Mouse (Mus musculus): ENCODE measurements at regions not wholly inside any gene's neighbourhood (a gene's known extent, or its start where the extent isn't known, plus 50 kb on each side); places are given as distances from the start of the nearest gene placed in this dataset.

GRCm38 (mm10) chr5:133940030-133940429, 159.5 kb upstream of the Castor2 start:
- no peaks in the 10 kb centered on the region for H3K36me3 ChIP-seq (ENCODE audit: insufficient read depth, low read length)
- DNase-seq (ENCODE audit: low spot score) (no peak), ATAC-seq (replicated peaks; ENCODE audit: low FRiP score, low read depth) (no peak)
- no peak overlapping the region for H3K9ac ChIP-seq (ENCODE audit: low read depth, low read length)
- H3K4me3 ChIP-seq (replicated peaks; ENCODE audit: low read depth, low read length), result no peak overlapping the region
- H3K4me1 ChIP-seq (replicated peaks; ENCODE audit: insufficient read depth, low read length), result no peaks in the 10 kb centered on the region
- TF ChIP-seq CTCF (IDR thresholded peaks at IDR 0.05; ENCODE audit: low read depth), result no peak
- 55% methylated on average over 2 of the region's 2 CpGs for WGBS
- no peak overlapping the region for H3K4me2 ChIP-seq (ENCODE audit: low read length)
- no peak overlapping the region for H3K27ac ChIP-seq
- H3K9me3 ChIP-seq (replicated peaks; ENCODE audit: low read length), result no peaks in the 10 kb centered on the region
- no peaks in the 10 kb centered on the region for H3K27me3 ChIP-seq (ENCODE audit: insufficient read depth, low read length)

DNA sequence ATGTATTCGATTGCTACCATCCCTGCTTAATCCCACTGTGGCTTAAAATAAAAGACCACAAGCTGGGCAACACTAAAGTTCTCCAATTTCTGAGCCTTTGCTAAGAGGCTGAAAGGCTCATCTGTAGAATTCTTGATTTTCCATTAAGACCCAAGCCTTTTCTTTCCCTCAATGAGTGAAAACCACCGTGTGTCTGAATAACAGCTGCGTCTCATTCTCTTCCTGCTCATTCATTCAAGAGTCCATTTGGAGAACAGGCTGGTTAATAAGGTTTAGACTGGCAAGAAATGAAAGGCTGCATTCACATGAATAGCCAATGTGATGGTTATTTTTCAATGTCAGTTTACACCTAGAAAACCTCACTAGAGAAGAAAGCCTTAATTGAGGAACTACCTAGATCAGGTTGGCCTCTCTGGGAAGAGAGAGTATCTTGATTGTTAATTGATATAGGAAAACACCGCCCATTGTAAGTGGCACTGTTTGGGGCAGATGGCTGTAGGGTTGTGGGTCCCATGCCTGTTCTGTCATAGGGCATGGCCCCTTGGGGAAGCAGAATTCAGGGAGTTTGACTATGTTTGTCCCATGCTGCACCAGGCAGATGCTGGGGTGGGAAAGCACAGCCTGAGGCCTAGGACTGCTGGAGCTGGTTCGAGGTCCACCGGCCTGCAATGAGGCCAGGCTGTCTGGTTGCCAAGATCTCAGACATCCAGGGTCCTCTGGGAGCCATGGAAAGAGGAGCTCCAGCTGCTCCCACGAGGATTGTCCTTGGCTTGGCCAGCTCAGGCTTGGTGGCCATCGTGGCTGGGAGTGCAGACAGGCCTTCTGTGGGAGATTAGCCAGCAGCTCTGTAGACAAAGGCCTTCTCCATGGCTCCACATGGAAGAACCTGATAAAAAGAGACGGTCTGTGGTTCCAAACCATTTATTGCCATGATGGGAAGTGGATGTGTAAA, 161.3 kb upstream of the Castor2 start:
- DNase-seq (ENCODE audit: low spot score), result no peak

GRCm38 (mm10) chr5:133935451-133935850, 164.1 kb upstream of the Castor2 start:
- Histone ChIP-seq H3K9ac (ENCODE audit: low read depth, low read length) (no peak overlapping the region), H3K27me3 (ENCODE audit: insufficient read depth, low read length) (no peaks in the 10 kb centered on the region), H3K27ac (no peak overlapping the region), H3K4me1 (replicated peaks; ENCODE audit: insufficient read depth, low read length) (no peaks in the 10 kb centered on the region), H3K36me3 (ENCODE audit: insufficient read depth, low read length) (no peaks in the 10 kb centered on the region), H3K9me3 (replicated peaks; ENCODE audit: low read length) (no peaks in the 10 kb centered on the region), H3K4me2 (ENCODE audit: low read length) (no peak overlapping the region), H3K4me3 (replicated peaks; ENCODE audit: low read depth, low read length) (no peak overlapping the region)
- DNase-seq (ENCODE audit: low spot score) (no peak), ATAC-seq (replicated peaks; ENCODE audit: low FRiP score, low read depth) (no peak)
- no peak for TF ChIP-seq CTCF (IDR thresholded peaks at IDR 0.05; ENCODE audit: low read depth)
- 90% methylated on average over 6 of the region's 6 CpGs for WGBS

More for the DNA sequence above, 161.3 kb upstream of the Castor2 start:
- no peak for TF ChIP-seq CTCF (IDR thresholded peaks at IDR 0.05; ENCODE audit: low read depth)
- no peaks in the 10 kb centered on the region for H3K9me3 ChIP-seq (replicated peaks; ENCODE audit: low read length)
- H3K4me3 ChIP-seq (replicated peaks; ENCODE audit: low read depth, low read length), result no peak overlapping the region
- no peak for ATAC-seq (replicated peaks; ENCODE audit: low FRiP score, low read depth)
- no peaks in the 10 kb centered on the region for H3K27me3 ChIP-seq (ENCODE audit: insufficient read depth, low read length)
- H3K9ac ChIP-seq (ENCODE audit: low read depth, low read length), result no peak overlapping the region
- H3K4me2 ChIP-seq (ENCODE audit: low read length), result no peak overlapping the region
- H3K27ac ChIP-seq, result no peak overlapping the region
- no peaks in the 10 kb centered on the region for H3K36me3 ChIP-seq (ENCODE audit: insufficient read depth, low read length)
- WGBS, result 77% methylated on average over 9 of the region's 9 CpGs
- no peaks in the 10 kb centered on the region for H3K4me1 ChIP-seq (replicated peaks; ENCODE audit: insufficient read depth, low read length)

DNA sequence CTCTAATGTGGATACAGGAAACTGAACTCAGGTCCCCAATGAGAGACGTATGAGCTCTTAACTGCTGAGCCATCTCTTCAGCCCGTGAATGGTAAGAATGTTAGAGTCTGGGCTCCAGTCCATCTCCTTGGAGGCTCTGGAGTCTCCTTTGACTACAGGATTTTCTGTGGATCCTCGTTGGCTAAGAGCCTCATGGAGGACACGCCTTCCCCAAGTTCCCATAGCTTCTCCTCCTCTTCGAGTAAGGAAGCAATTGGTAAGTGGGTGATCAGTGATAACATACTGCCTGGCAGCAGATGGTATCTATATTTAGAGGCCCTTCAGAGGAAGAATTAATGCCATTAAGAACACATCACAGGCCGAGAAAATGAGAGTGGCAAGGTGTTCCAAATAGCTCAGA, 164.5 kb upstream of the Castor2 start:
- no peak overlapping the region for H3K4me3 ChIP-seq (replicated peaks; ENCODE audit: low read depth, low read length)
- TF ChIP-seq CTCF (IDR thresholded peaks at IDR 0.05; ENCODE audit: low read depth), result no peak
- no peaks in the 10 kb centered on the region for H3K4me1 ChIP-seq (replicated peaks; ENCODE audit: insufficient read depth, low read length)
- no peaks in the 10 kb centered on the region for H3K27me3 ChIP-seq (ENCODE audit: insufficient read depth, low read length)
- H3K9me3 ChIP-seq (replicated peaks; ENCODE audit: low read length), result no peaks in the 10 kb centered on the region
- H3K9ac ChIP-seq (ENCODE audit: low read depth, low read length), result no peak overlapping the region
- H3K27ac ChIP-seq, result no peak overlapping the region
- 72% methylated on average over 6 of the region's 6 CpGs for WGBS
- H3K4me2 ChIP-seq (ENCODE audit: low read length), result no peak overlapping the region
- no peak for DNase-seq (ENCODE audit: low spot score)
- ATAC-seq (replicated peaks; ENCODE audit: low FRiP score, low read depth), result no peak
- no peaks in the 10 kb centered on the region for H3K36me3 ChIP-seq (ENCODE audit: insufficient read depth, low read length)

DNA sequence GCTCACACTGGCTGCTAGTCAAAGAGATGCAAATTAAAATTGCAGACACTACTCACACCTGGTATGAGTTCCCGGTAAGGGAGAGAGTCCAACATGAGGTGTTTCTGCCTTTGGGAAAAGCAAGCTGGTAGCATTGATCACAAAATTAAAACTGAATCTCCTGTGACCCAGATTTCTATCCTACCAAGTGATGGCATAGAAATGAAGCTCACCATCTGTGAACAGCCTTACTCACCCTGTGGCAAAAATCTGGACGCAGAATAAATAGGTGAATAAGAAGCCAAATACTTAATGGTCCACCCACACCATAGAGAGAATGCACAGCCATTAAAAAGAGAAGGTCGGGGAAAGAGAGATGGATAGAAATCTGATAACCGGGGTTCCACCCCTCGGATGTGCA, 169.4 kb upstream of the Castor2 start:
- DNase-seq (ENCODE audit: low spot score) (no peak), ATAC-seq (replicated peaks; ENCODE audit: low FRiP score, low read depth) (no peak)
- no peak for TF ChIP-seq CTCF (IDR thresholded peaks at IDR 0.05; ENCODE audit: low read depth)
- no peak overlapping the region for H3K4me3 ChIP-seq (replicated peaks; ENCODE audit: low read depth, low read length)
- H3K4me2 ChIP-seq (ENCODE audit: low read length), result no peak overlapping the region
- H3K9me3 ChIP-seq (replicated peaks; ENCODE audit: low read length), result no peaks in the 10 kb centered on the region
- no peak overlapping the region for H3K27ac ChIP-seq
- no peaks in the 10 kb centered on the region for H3K27me3 ChIP-seq (ENCODE audit: insufficient read depth, low read length)
- no peaks in the 10 kb centered on the region for H3K4me1 ChIP-seq (replicated peaks; ENCODE audit: insufficient read depth, low read length)
- 72% methylated on average over 5 of the region's 5 CpGs for WGBS
- no peak overlapping the region for H3K9ac ChIP-seq (ENCODE audit: low read depth, low read length)
- no peaks in the 10 kb centered on the region for H3K36me3 ChIP-seq (ENCODE audit: insufficient read depth, low read length)

DNA sequence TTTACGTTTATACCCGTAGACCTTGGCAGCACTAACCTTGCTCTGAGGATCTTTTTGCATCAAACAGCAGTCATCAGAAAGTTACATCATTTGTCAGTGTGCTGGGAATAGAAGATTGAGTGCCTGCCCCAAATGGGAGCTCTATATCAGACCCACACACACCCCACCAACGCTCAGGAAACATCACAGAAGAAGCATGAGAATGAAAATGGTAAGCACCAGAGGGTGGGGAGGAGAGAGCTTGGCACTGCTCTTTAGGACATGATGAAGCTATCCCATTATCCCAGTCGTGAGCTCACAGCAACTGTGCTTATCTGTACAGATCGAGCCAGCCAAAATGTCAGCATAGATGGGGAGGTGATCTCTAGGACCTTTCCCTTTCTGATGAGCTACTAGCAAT, 172.5 kb upstream of the Castor2 start:
- ATAC-seq (replicated peaks; ENCODE audit: low FRiP score, low read depth), result no peak
- no peak overlapping the region for H3K4me2 ChIP-seq (ENCODE audit: low read length)
- no peaks in the 10 kb centered on the region for H3K27me3 ChIP-seq (ENCODE audit: insufficient read depth, low read length)
- DNase-seq (ENCODE audit: low spot score), result no peak
- H3K4me3 ChIP-seq (replicated peaks; ENCODE audit: low read depth, low read length), result no peak overlapping the region
- no peaks in the 10 kb centered on the region for H3K4me1 ChIP-seq (replicated peaks; ENCODE audit: insufficient read depth, low read length)
- no peak overlapping the region for H3K9ac ChIP-seq (ENCODE audit: low read depth, low read length)
- no peaks in the 10 kb centered on the region for H3K9me3 ChIP-seq (replicated peaks; ENCODE audit: low read length)
- TF ChIP-seq CTCF (IDR thresholded peaks at IDR 0.05; ENCODE audit: low read depth), result no peak
- 81% methylated on average over 5 of the region's 5 CpGs for WGBS
- H3K27ac ChIP-seq, result no peak overlapping the region
- H3K36me3 ChIP-seq (ENCODE audit: insufficient read depth, low read length), result no peaks in the 10 kb centered on the region

Data from kidney, postnatal 0 days (tissue).